Mouse (Mus musculus): ENCODE data around the gene Cmah. TPM values are rescaled to one million over a fixed set of nuclear protein-coding genes. Genes with fewer than 3 reads are reported as not detected.

The Cmah gene
- total and polyA plus RNA-seq, 3 experiments: 1.4 to 2.2 TPM; not detected in 1

DNA sequence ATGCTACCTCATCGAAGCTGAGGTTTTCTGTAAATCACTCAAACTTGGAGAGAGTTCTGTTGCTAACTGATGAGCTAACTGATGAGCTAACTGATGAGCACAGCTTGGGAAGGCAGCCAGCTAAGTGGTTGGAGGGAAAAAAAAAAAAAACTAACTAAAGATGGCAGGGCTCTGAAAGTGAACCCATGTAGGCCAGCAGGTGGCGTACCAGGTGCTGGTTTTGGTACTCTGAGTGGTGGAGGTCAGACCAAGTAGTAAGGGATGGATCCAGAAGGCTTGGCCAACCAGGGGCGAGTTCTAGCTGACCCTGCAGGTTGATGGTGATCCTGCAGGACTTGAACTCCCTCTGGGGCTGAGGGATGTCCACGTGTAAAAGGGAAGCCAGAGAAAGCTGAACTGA, 89.2 kb downstream of the Cmah start (continued):
- TF ChIP-seq RAD21 (IDR thresholded peaks at IDR 0.05; ENCODE audit: low read depth, low read length) (peak; percentile 76), MAFK (IDR thresholded peaks at IDR 0.05; ENCODE audit: borderline replicate concordance, low read depth, low read length) (no peak), JUND (IDR thresholded peaks at IDR 0.05; ENCODE audit: low read depth, low read length) (no peak), MYC (IDR thresholded peaks at IDR 0.05; ENCODE audit: low read depth, low read length) (no peak), MAZ (IDR thresholded peaks at IDR 0.05; ENCODE audit: low read depth, low read length) (0 out of 2 replicates have a peak, but pooled peaks have one; percentile 33), USF2 (IDR thresholded peaks at IDR 0.05; ENCODE audit: borderline replicate concordance in 1 of 2, insufficient read depth in 1 of 2, low read depth in 1 of 2, low read length in 2 of 2) (no peak), MYB (IDR thresholded peaks at IDR 0.05; ENCODE audit: low read depth, low read length) (no peak; the same call in 1 of the 2 replicates), RCOR1 (IDR thresholded peaks at IDR 0.05; ENCODE audit: low read depth, low read length) (peak; percentile 84), BHLHE40 (IDR thresholded peaks at IDR 0.05; ENCODE audit: borderline replicate concordance, low read depth, low read length) (no peak), KAT2A (conservative IDR thresholded peaks at IDR 0.05; ENCODE audit: low read depth, low read length) (no peak), EP300 (IDR thresholded peaks at IDR 0.05; ENCODE audit: low read depth in 1 of 2, low read length in 2 of 2) (peak; percentile 41 to 46), POLR2AphosphoS2 (IDR thresholded peaks at IDR 0.05; ENCODE audit: low read length) (no peak), ZKSCAN1 (IDR thresholded peaks at IDR 0.05; ENCODE audit: low read depth, low read length) (no peak; the same call in 1 of the 2 replicates), ELF1 (IDR thresholded peaks at IDR 0.05; ENCODE audit: low read depth, low read length) (0 out of 2 replicates have a peak, but pooled peaks have one; percentile 9), ZMIZ1 (IDR thresholded peaks at IDR 0.05; ENCODE audit: low read depth, low read length) (no peak), TCF12 (IDR thresholded peaks at IDR 0.05; ENCODE audit: low read depth, low read length) (0 out of 2 replicates have a peak, but pooled peaks have one; percentile 35), TBP (IDR thresholded peaks at IDR 0.05; ENCODE audit: low read depth, low read length) (no peak), GATA1 (IDR thresholded peaks at IDR 0.05; ENCODE audit: low read depth, low read length) (peak; percentile 42), UBTF (IDR thresholded peaks at IDR 0.05; ENCODE audit: borderline replicate concordance, insufficient read depth, low read depth, low read length) (no peak), CHD2 (IDR thresholded peaks at IDR 0.05; ENCODE audit: low read length) (no peak), HCFC1 (IDR thresholded peaks at IDR 0.05; ENCODE audit: low read depth, low read length) (no peak), NRF1 (IDR thresholded peaks at IDR 0.05; ENCODE audit: insufficient read depth, low read depth, low read length, poor library complexity, severe bottlenecking) (no peak), CTCF (IDR thresholded peaks at IDR 0.05 in 2 of 3, conservative IDR thresholded peaks at IDR 0.05 in 1 of 3; ENCODE audit: control insufficient read depth in 1 of 3, insufficient read depth in 1 of 3, low read depth in 2 of 3, low read length in 3 of 3, poor library complexity in 1 of 3, severe bottlenecking in 1 of 3) (peak; percentile 69 to 85 (median 81)), MXI1 (IDR thresholded peaks at IDR 0.05; ENCODE audit: low read depth, low read length) (no peak)

DNA sequence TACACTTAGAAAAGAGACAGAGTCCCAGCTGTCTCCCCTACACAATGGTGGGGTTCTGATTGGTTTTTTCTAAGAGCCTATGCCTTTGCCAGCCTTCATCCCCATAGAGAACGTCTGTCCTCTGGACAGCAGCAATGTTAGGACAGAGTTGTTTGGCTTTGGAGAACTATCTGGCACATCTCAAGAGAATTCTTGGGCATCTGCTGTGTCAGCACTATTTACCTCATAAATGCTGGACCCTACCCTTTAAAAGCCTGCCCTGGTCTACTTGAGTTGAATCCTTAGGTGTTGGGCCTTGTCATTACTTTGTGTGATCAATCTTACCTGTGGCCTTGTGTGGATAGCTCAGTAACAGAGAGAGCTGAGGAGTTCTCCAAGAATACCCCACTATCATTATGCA, 90.8 kb downstream of the Cmah start:
- H3K27me3 ChIP-seq (ENCODE audit: control insufficient read depth in 1 of 2, insufficient read depth in 2 of 2, low read length in 2 of 2): no peaks in the 10 kb centered on the region
- H3K27ac ChIP-seq (ENCODE audit: control insufficient read depth, low read depth, low read length): no peak overlapping the region
- no peaks in the 10 kb centered on the region for H3K9me3 ChIP-seq (replicated peaks; ENCODE audit: insufficient read depth, low read length)
- H3K4me1 ChIP-seq (ENCODE audit: control insufficient read depth in 1 of 2, insufficient read depth in 2 of 2, low read length in 2 of 2): peaks cover 7 to 34% of the 10 kb centered on the region in 2 experiments; a peak in 3 of 4 replicates
- no peak for DNase-seq (ENCODE audit: low read depth, low spot score)
- peaks cover 0 to 35% of the 10 kb centered on the region in 2 experiments; a peak in 2 of 4 replicates for H3K36me3 ChIP-seq (ENCODE audit: control insufficient read depth in 1 of 2, insufficient read depth in 2 of 2, low read length in 2 of 2)
- TF ChIP-seq MAFK (IDR thresholded peaks at IDR 0.05; ENCODE audit: borderline replicate concordance, low read depth, low read length) (peak; percentile 57; the same call in 1 of the 2 replicates), KAT2A (conservative IDR thresholded peaks at IDR 0.05; ENCODE audit: low read depth, low read length) (no peak)
- H3K9ac ChIP-seq (ENCODE audit: control insufficient read depth, low read depth, low read length, poor library complexity, severe bottlenecking): no peak overlapping the region
- H3K4me3 ChIP-seq (ENCODE audit: control insufficient read depth in 1 of 2, insufficient read depth in 1 of 2, low read depth in 2 of 2, low read length in 2 of 2): no peak overlapping the region
- H3K79me2 ChIP-seq (ENCODE audit: control insufficient read depth, insufficient read depth, low read length, poor library complexity): no peaks in the 10 kb centered on the region
